Mouse (Mus musculus): Measurements from ENCODE around the gene Ppil2.

- TF ChIP-seq CTCF (IDR thresholded peaks at IDR 0.05; ENCODE audit: low read depth) (no peak), EP300 (IDR thresholded peaks at IDR 0.05; ENCODE audit: low read depth) (no peak)
Observed at GRCm38 (mm10) chr16:17055584-17055983, 55.5 kb downstream of the Ppil2 start.
